Mouse (Mus musculus): Measurements from ENCODE around the gene Padi4.

Padi4 gene

GRCm38 (mm10) chr4:140731654-140732053, 42.4 kb downstream of the Padi4 start:
- DNase-seq: peak; percentile 68

- no peak for DNase-seq
Observed at GRCm38 (mm10) chr4:140726907-140727306, 47.1 kb downstream of the Padi4 start.

- DNase-seq: no peak
Observed at GRCm38 (mm10) chr4:140724739-140725138, 49.3 kb downstream of the Padi4 start.

- DNase-seq: peak; percentile 72
Observed at GRCm38 (mm10) chr4:140723801-140724200, 50.2 kb downstream of the Padi4 start.

- no peak for DNase-seq
Observed at GRCm38 (mm10) chr4:140723192-140723591, 50.8 kb downstream of the Padi4 start.

GRCm38 (mm10) chr4:140722710-140723109, 51.3 kb downstream of the Padi4 start:
- DNase-seq: no peak

GRCm38 (mm10) chr4:140721968-140722490, 52.0 kb downstream of the Padi4 start:
- DNase-seq: no peak

GRCm38 (mm10) chr4:140720091-140720490, 53.9 kb downstream of the Padi4 start:
- no peak for DNase-seq

- no peak for DNase-seq
Observed at GRCm38 (mm10) chr4:140718436-140718835, 55.6 kb downstream of the Padi4 start.

GRCm38 (mm10) chr4:140716994-140717393, 57.0 kb downstream of the Padi4 start:
- DNase-seq: peak; percentile 51

GRCm38 (mm10) chr4:140714586-140714985, 59.5 kb downstream of the Padi4 start:
- no peak for DNase-seq

GRCm38 (mm10) chr4:140713480-140714365, 60.3 kb downstream of the Padi4 start:
- DNase-seq: peak; percentile 91

- DNase-seq: no peak
Observed at GRCm38 (mm10) chr4:140711360-140711759, 62.7 kb downstream of the Padi4 start.

GRCm38 (mm10) chr4:140710781-140711180, 63.3 kb downstream of the Padi4 start:
- no peak for DNase-seq

- no peak for DNase-seq
Observed at GRCm38 (mm10) chr4:140709617-140710016, 64.4 kb downstream of the Padi4 start.

GRCm38 (mm10) chr4:140709111-140709510, 64.9 kb downstream of the Padi4 start:
- DNase-seq: no peak

- DNase-seq: no peak
Observed at GRCm38 (mm10) chr4:140708297-140708927, 65.6 kb downstream of the Padi4 start.

- DNase-seq: no peak
Observed at GRCm38 (mm10) chr4:140707615-140708014, 66.4 kb downstream of the Padi4 start.

GRCm38 (mm10) chr4:140704166-140704565, 69.9 kb downstream of the Padi4 start:
- no peak for DNase-seq

GRCm38 (mm10) chr4:140703636-140704035, 70.4 kb downstream of the Padi4 start:
- DNase-seq: no peak

GRCm38 (mm10) chr4:140702611-140703327, 71.3 kb downstream of the Padi4 start:
- DNase-seq: peak; percentile 93

- DNase-seq: peak; percentile 82
Observed at GRCm38 (mm10) chr4:140701716-140702561, 72.1 kb downstream of the Padi4 start.
